Mouse (Mus musculus) mesoderm, embryonic 11.5 days (tissue): ENCODE measurements around the gene Atg7.

Experiments
- DNase-seq: peaks from one replicate; pipeline ENCODE4 v3.0.0-alpha.2; 2012; ENCODE audit warnings: low read depth, low spot score

Atg7 gene

DNA sequence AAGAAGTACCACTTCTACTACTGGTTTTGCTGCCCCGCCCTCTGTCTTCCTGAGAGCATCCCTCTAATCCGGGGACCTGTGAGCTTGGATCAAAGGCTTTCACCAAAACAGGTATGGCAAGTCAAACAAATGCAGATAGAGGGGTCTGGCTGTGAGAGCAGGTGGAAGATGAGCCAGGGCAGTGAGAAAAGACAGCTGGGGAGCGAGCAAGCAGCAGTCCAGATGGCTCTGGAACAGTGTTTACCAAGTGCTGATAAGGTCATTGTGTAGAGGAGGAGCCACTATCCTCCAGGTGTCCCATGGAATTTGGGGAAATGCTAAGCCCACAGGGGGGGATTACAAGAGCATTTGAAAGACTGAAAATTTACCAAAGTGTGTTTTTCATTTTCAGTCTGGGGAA is 41.5 kb downstream of the Atg7 start:
- no peak for DNase-seq

DNA sequence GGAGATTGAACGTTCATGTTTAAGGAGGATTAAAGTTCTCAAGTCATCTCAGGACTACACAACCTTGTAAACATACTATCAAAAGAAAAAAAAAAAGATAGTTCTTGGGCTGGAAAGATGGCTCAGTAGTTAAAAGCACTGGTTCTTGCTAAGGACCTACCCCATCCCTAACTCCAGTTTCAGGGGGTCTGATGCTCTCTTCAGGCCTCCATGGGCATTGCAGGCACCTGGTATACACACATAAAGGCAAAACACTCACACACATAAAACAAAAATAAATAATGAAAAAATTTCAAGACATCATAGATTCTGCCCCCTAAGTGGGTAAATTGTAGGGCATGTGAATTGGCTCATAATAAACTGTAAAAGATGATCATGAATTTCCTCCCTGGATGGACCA is 42.5 kb downstream of the Atg7 start:
- DNase-seq = no peak

- no peak for DNase-seq
These were observed 44.1 kb downstream of the Atg7 start for GRCm38 (mm10) chr6:114687035-114687434.

GRCm38 (mm10) chr6:114690661-114691060 is 47.8 kb downstream of the Atg7 start:
- DNase-seq = no peak

- DNase-seq = no peak
These were observed 48.6 kb downstream of the Atg7 start for GRCm38 (mm10) chr6:114691530-114691929.

- no peak for DNase-seq
These were observed 49.8 kb downstream of the Atg7 start for GRCm38 (mm10) chr6:114692691-114693090.

DNA sequence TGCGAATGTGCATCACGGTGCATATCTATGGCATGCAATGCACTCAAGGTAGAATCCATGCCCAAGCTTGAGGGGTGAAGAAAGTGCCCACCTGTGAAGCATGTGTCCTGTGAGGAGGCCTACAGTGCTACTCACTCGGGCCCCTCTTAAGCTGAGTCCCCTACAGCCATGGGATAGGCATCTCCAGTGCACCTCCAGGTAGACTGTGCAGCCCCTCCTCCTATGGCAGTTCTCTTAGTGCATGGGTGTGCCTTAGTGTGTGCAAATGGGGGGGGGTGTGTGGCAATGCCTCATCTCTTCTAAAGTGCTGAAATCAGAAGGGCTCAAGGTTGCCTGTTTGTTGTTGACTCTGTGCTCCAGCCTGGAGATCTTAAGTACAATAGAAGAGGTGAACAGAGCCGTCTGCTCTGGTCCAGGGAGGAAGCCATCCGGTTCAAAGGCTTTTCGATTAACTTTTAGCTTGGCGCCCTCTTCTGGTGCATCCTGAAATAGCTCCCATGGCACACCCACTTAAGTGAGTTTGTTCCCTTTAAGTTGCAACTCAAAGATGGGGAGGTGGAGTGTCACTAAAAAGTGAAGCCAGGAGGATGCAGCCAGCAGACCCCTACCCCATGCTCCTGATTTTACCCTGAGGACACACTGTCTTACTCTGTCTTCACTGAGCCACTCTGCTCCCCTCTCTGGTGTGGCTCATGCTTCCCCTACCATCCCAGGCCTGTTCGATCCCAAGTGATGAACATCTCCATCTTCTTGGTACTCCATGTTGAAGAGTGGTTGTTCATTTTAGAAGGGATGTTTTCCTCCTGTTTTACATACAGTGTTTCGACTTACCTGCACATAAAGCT is 55.0 kb downstream of the Atg7 start:
- peak; percentile 82 for DNase-seq

DNA sequence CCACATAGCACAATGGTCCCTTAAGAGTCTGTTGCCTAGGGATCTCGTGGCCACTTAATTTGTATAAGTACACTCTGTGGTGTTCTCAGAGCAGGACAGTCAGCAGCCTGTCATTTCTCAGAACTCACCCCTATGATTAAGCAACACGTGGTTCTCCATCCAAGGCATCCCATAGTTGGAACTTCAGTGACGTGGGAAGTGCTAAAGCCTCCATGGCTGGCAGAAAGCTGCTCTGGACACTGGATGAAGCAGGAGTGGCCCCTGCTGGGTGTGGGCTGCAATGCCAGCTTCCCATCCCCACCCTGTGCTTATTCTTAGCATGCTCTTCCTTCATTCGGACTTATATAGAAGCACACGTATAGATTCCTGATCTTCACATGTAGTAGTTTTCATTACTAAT is 55.7 kb downstream of the Atg7 start:
- DNase-seq = no peak

- no peak for DNase-seq
These were observed 57.8 kb downstream of the Atg7 start for GRCm38 (mm10) chr6:114700704-114701103.

- DNase-seq = no peak
These were observed 64.1 kb downstream of the Atg7 start for GRCm38 (mm10) chr6:114707032-114707431.

DNA sequence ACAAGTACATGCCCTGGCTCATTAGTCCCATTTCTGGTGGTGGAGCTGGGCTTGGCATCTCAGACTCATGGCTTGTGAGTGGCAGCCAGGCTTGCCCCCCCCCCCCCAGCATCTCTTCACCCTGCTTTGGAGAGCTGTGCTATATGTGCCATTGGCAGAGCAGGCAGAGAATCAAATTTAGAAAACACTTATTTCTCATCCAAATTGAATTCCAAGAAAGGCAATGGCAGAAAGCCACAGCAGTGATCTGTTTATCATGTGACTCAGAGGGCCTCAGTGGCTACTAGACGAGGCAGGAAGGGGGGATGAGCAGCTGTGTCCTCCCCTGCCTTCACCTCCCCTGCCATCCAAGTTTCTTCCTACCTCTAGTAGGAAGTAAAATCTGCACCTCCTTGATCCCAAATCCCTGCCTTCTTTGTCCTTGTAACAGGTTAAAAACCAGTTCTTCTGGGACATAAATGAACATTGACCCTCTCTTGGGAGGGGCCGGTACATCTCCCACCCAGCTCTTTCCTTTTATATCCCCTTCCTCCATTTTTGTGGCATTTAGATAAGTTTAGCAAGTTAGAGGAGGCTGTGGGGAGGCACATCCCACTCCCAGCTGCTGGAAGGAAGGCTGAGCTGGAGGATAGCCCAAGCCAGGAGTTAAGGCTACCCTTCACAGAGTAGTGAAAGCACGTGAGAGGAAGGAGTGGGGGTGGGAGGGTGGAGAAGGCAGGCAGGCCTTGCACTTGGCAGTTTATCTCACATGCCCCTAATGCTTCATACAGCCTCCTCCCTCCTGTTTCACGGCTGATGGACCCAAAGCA is 69.5 kb downstream of the Atg7 start:
- no peak for DNase-seq

DNA sequence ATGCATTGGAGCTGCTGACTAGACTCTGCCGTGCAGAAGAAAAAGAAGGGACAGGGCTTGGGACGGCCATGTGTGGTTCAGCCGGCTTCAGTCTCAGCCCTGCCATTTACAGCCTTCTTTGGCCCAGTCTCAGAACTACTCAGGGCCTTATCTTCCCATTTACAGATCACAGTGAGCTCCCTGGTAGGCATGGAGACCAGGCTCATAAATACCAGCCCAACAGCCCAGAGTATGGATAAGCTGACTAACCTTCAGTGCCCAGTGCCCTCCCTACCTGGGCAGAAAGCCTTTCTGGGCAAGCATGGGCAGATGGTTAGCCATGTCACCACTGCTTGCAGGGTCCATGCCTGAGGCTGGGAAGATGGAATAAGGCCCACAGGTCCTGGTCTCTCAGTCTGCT is 70.6 kb downstream of the Atg7 start:
- DNase-seq = no peak

- DNase-seq = no peak
These were observed 71.8 kb downstream of the Atg7 start for GRCm38 (mm10) chr6:114714654-114715053.

DNA sequence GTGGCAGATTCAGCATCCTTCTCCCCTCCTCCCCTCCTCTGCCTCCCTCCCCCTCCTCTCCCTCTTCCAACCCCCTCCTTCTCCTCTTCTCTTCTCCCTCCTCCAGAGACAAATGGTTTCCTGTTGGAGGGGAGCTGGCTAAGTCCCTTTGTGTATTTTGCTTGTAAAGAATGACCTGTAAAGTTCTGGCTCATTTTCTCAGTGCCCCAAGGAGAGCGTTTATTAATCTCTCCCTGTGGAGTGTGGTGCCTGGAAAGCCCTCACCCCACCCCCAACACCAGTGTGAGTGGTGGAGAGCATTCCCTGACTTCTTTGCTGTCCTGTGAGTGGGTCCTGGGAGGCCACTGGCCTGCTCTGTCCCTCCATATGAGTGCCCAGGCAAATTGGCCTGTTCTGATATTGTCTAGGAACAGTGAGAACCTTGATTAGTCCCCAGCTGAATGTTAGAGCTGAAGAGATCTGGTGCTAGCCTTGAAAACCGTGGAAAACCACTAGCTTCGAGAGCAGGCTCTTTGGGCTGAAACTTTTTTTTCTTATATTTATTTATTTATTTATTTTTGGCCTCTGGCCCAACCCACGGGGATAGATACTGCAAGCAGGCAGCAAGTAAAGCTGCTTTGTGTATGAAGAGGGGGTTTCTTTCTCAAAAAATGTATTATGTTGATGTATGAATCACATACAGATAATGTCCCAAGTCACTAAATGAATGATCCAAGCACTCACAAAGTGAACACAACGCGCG is 72.6 kb downstream of the Atg7 start:
- peak; percentile 44 for DNase-seq

DNA sequence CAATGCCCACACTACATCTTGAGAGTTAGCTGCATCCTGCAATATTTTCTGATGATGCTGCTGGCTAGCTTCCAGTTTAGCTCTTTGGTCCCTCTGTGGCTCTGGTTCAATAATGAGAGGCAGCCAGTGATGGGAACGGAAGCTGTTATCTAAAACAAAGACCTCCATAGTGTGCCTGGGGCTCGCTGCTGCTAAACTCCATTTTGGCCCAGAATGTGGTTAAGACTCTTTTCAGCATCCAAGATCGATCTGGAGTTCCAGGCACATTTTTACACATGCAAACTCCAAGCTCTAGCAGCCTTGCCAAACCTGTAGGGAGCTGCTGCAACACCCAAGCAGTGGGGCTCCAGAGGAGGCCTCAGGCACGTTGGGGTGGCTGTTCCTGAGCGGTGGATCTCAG is 76.2 kb downstream of the Atg7 start:
- DNase-seq = no peak

- DNase-seq = no peak
These were observed 76.8 kb downstream of the Atg7 start for GRCm38 (mm10) chr6:114719665-114720064.

- DNase-seq = no peak
These were observed 79.1 kb downstream of the Atg7 start for GRCm38 (mm10) chr6:114722046-114722445.

- DNase-seq = peak; percentile 62
These were observed 81.0 kb downstream of the Atg7 start for GRCm38 (mm10) chr6:114723925-114724324.

- DNase-seq = no peak
These were observed 81.5 kb downstream of the Atg7 start for GRCm38 (mm10) chr6:114724351-114724750.

DNA sequence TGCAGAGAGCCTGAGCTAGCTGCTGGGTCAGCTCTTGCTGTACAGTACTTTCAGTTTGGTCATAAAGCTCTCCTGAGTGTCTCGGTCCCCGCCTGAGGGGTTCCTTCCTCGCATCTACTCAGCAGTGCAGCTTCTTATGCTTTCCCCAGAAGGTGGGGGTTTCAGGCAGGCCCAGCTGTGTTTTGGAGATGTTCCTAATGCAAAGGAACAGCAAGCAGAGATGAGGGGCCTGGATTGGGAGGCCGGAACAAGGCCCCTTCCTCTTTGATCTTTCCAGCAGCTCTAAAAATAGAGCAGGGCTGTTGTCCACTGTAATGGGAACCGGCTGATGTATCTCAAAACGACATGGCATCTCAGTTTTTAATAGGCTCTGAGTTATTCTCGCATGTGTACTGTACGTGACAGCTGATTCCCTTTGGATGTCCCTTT is 82.3 kb downstream of the Atg7 start:
- DNase-seq = peak; percentile 28

- no peak for DNase-seq
These were observed 83.8 kb downstream of the Atg7 start for GRCm38 (mm10) chr6:114726681-114727080.

DNA sequence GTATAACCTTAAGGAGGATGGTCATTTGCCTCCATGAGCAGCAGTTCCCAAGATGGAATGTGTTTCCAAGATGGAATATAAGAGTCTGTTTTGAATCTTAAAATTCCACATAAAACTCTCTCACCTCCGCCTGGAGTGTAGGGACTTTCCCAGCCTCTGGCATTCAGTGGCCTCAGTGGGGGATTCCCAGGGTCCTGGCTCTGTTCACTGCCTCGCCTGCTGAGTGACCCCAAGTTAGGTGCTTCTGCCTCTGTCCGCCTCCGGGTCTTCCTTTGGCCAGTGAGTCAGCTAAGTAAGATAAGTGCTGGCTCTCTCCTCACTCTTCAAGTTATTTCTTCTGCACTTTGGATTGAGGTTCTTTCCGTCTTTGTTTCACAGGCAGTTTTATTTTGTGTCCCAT is 90.3 kb downstream of the Atg7 start:
- DNase-seq = no peak
